Mouse (Mus musculus): ENCODE measurements at regions not wholly inside any gene's neighbourhood (a gene's known extent, or its start where the extent isn't known, plus 50 kb on each side); places are given as distances from the start of the nearest gene placed in this dataset.
A peak's percentile ranks its signal among the peaks of the same experiment; 100 is the strongest.
"Not testable (repeated sequence)": the region's sequence is repeated elsewhere in the genome, so short reads cannot be mapped to it uniquely, and the experiment has no call there.

DNA sequence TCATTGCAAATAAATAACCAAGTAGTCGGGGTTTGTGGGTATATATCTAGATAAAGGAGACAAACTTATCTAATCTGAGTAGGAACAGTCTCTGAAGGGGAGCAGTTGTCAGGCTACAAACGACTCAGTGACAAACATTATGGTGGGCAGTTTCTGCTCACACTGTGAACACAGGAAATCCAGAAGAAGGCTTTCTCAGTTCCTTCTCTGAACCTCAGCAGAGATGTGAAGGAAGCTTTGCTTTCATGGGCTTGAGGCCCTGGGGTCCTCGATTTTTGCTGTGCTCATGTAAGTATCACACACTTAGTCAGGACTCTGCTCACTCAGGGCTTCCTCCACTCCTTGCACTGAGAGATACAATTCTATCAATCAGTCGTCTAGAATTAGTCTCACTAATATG is 994.7 kb upstream of the Foxg1 start:
- no peak for DNase-seq

DNA sequence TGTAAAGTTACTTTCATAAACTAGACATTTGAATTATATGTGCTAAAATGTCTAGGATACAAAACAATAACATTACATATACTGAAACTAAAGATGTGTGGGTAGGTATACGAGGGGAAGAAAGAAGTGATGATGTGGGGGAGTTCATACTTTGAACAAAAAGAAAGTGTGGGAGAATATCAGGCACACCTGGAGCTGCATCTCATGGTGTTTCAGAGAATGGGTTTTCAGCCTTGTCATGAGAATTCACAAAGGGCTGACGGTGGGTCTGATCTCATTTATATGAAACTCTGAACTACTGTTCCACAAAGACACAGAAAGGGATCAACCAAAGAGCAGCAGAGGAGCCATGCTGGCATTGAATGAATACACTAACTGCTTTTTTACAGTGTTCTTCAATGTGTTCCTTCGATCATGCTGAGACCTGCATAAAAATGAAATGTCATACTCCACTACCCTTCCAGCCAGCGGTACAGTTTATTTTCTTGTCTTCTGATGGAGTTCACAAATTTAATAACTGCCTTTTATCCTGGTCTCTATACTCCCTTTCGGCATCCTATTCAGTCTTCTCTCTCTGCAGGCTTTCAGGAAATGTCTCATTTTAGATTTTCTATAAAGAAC is 994.2 kb upstream of the Foxg1 start:
- no peak for DNase-seq

DNA sequence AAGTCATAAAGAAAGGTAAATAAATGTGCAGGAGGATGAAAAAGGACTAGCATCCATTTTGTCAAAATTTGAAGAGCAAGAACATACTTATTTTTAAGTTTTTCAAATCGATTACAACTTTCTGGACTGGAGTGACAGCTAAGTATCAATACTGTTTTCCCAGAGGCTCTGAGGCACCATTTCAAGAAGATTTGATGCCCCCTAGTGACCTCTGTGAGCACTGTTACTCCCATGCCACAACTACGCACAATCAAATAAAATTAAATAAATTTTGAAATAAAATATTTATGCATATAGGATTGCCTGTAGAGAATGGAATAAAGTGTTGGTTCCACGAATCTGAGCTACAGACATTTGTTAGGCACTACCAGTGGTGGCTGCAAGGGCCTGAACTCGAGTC is 991.5 kb upstream of the Foxg1 start:
- no peak for DNase-seq

DNA sequence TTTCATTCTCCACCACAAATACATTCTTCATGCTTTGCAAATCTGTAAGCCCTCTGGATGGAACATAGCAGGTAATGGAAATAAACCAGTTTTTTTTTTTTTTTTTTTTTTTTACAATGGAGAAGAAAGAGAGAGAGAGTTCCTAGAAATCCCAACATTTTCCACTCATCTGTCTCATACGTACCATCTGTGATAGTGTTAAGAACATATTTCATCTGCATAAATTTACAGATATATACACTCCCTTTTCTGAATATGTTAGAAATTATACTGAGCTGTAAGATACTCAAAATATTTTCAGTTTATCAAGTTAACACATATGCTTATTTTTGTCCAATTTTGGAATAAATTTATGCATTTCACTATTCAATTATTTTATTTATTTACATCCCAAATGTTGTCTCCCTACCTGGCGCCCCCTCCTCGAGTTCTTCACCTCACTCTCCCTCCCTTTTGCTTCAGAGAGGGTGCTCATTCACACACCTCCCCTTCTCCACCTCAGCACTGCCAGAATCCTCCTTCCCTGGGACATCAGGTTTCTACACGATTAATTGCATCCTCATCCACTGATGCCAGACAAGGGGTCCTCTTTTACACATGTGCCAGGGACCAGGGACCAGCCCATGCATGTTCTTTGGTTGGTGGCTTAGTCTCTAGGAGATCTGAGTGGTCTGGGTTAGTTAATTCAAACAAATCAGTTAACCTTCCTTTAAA is 943.0 kb upstream of the Foxg1 start:
- no peak for DNase-seq

DNA sequence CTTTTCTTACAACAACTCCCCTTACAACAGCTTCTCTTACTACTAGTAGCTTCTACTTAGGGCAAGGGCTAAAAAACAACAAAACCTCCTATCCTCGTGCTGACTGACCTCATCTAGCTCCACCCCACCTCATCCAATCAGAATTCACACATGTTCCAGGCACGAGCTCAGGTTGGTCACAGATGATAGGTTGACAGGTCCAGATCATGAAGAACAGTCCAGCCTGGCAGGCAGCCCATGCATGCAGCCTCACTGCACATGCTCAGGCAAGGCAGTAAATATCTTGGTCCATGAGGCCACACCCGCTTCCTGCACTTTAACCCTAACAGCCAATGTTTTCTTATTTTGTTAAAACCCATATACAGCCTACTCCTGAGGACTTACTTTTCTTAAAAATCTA is 933.7 kb upstream of the Foxg1 start:
- DNase-seq, result not testable (repeated sequence)

DNA sequence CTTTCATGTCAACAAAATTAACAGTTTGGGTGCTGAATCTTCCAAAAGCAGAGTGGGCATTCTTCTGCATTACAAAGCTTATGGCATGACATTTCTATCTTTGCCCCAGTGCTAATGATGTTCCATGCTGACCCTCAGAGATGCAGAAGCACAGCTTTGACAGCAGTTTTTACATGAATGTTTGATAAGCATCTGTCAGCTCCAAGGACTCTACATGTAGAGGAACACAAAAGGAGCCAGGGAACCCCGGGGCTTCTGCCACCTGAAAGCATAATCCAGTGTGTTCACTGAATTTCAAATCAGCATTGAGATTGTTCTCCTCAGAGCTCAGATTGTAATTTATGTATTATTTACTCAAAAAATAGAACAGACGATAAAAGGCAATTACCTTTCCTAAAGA is 920.1 kb upstream of the Foxg1 start:
- DNase-seq, result no peak

DNA sequence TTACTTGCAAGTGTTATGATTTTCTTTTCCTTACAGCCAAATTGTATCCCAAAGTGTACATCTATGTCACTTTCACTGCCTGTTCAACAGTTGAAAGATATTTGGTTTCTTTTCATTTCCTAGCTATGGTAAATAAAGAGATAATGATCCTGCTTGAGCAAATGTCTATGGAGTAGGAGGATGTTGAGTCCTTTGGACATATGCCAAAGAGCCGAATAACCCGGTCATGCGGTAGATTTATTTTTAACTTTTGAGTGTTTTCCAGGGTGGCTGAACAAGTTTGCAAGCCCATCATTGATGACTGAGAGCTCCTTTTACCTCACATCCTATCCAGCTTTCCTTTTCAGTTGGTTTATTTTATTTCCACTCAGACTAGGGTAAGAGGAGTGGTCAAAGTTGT is 881.7 kb upstream of the Foxg1 start:
- DNase-seq, result no peak

DNA sequence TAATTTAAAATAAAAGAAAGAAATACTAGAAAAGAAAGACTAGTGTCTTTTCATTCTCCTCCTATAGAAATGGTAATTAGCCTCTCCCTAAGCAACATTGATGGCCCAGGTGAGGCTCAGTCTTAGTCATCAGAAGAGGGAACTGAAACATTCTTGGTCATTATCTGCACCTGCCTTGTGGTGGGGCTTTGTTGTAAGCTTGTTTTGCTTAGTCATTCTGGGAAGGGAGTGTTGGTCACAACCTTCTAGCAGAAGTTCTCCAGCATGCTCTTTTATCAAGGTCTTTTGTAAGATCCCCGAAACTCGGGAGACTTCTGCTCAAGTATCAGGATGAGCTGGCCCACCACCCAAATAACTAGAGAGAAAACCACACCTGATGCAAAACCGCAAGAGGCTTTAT is 870.9 kb upstream of the Foxg1 start:
- DNase-seq, result no peak

DNA sequence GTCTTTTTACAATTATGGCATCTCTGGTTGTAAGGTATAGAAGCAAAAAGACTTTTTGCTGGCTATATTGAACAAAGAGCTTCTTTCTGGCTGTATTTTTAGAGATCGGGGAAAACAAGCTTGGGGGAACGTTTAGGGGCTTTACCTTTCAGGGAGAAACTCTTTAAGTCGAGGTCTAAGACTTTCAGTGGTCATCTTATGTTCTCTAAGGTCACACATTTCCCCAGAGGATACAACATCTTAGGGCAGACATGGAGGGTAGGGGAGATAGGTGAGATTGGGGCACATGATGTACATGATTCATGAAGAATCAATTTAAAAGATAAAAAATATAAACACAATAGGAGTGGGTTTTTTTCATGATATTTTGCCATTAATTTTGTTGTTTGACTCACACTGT is 870.2 kb upstream of the Foxg1 start:
- DNase-seq, result no peak

DNA sequence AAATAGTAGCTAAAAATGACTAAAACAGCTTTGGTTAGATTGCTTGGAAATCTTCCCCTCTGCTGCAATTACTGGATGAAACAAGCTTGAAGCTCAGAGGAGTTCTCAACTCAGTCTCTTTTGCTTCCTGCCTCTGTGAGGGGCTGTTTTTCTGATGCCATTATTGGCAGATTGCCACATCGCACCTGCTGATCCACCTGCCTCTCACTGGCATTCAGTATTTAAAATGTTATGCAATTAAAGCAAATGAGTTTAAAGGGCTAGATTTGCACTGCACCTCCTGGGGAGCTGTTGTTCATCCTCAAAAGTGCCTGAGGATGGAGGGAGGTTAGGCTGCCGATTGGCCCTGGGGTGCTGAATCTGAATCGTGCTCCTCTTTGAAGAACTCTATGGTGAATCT is 860.5 kb upstream of the Foxg1 start:
- no peak for DNase-seq

DNA sequence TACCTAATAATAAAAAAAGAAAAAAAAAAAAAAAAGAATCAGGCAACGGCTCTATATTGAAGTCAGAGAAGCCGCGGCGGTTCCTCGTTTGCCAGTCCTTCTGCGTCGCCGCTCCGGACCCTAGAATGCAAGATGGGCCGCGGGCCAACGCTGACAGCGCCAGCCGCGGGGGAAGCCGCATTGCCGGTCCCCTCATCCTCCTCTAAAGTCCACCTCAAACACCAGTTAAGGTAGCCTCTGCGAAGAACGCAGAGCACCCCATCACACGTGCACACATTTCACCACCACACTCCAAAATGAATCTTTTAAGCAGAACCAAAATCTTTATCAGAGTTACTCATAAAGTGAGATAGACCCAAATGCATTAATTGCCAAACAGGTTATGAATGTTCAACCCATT is 822.8 kb upstream of the Foxg1 start:
- DNase-seq, result peak in 1 of 2 experiments; percentile 3

DNA sequence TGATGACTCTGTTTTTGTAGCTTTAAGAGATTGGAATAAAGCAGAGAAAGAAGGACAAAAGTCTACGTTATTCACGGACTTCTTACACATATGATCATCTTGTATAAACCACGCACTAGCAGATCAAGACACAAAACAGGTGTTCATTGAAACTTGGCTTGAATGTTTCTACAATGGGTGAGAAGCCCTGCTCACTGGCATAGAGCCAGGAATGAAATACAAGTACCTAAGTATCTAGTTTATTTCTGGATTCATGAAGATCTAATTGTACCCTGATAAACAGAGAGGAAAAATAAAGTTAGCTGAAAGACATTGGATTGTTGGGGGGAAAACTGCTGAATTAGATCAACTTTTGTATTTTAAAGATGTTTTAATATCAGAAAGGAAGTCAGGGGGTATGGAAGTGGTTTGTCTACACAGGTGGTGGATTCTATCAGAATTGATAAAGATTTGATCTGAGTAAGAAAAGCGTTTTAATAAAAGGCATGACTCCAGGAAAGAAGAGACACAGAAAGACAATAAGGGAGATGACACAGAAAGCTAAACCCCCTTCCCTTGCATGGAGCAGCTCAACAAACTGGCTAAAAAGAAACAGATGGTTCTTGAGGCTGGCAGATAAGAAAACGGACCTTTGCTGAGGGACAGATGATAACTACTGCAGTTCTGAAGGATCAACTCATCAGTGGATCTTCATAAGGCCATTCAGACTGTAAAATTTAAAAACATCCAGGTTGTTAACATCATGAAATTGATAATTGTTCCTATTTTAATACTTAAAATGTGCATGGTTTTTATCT is 777.9 kb upstream of the Foxg1 start:
- DNase-seq, result no peak

DNA sequence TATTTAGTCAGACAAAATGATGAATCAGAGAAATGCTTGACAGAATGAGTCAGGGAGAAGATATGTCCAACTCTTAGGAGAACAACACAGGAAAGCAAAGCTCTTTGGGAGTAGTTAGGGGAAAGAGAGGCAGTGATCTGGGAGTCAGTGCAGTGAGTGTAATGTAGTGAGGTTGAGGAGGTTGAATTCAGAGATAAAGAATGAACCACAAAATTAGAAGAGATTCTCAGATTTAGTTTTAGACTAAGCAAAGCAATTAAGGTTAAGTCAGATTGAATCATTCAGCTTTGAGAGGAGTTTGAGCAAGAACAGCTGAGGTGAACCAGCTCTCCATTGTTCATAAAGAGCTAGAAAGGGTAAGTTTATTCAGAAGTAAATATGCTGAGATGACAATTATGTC is 777.0 kb upstream of the Foxg1 start:
- DNase-seq, result no peak

DNA sequence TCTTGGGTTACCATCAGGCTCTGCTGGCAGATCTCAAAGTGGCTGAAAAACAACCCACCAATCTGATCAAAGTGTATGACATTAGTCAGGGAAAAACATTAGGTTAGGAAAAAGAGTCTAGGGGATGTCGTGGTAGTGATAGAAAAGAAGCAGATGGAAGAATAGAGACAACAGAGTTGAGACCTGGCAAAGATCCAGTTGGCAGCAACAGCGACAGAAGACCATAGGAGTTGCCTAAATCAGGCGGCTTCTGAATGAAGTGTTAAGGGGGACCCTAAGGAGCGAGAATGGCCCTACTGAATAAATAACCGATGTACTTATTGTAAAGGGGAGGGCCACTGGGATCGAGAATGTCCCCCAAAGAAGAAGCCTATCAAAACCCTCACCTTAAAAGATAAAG is 773.1 kb upstream of the Foxg1 start:
- DNase-seq, result no peak

DNA sequence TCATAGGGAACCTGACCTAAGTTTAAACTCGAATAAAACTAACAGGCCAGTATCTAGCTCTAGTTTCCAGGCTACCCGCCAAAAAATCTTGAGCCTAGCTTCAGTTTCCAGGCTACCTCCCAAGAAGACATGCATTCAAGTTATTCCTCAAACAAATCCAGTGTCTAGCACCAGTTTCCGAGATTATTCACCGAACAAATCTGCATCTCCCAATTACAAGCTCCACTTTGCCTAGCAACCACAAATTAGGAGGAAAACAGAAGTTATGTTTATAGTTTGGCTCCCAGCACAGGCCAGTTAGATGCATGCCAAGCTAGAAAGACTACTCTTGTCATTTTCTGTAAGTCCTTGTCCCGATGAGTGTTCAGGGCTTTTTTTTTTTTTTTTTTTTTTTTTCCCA is 770.4 kb upstream of the Foxg1 start:
- DNase-seq, result no peak

DNA sequence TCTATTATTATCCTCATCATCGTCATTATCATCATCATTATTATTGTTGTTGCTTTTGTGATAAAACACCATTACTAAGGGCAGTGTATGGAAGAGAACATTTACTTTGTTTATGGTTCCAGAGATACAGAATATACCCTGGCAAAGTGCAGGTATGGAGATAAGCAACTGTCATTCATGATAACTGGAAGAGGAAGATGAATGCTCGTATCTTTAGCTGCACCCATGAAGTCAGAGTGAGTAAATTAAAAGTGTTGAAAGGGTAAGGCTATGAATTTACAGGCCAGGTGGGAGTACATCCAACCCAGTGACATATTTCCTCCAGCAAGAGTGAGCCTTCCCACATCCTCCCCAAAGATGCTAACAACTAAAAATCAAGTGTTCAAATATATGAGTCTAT is 766.1 kb upstream of the Foxg1 start:
- no peak for DNase-seq

DNA sequence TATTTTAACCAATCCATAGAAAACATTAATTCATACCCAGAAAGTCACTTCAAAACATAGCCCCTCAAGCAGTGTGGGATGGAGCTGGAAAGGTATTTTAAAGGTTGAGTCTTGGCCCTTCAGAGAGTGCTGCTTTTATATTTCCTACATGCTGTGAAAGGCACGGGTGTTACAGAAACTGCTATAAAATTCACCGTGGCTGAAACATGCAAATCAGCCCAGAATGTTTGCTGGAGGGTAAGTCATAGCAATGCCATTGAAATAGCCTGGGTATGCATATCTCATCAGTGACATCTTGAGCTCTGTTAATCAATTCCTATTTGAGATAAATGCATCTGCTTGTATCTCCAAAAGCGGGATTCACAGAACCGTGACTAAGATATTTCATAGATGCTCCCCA is 748.9 kb upstream of the Foxg1 start:
- DNase-seq, result no peak

DNA sequence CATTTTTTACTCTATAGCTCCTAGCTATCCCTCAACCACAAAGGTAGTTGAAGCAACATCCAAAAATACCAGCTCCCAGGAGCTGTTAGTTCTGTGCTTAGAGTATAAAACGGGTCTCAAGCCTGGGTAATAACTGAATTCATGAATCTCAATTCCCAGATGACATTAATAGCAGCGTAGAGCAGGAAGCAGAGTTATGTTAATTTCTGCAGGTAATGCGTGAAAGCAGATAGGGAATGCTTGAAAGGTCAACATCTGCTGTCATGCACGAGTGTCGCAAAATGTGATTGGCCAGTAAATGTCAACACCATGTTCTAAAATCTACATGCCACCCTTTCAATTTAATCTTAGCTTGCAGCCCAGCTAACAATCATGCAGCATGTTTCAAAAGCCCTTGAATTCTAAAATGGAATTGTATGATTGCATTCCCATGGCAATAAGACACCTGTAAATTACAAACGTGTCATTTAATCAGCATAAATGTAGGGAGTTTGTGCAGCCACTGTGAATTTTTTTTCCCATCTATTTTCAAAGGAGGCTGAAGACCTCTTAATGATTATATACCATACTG is 747.7 kb upstream of the Foxg1 start:
- DNase-seq, result no peak

DNA sequence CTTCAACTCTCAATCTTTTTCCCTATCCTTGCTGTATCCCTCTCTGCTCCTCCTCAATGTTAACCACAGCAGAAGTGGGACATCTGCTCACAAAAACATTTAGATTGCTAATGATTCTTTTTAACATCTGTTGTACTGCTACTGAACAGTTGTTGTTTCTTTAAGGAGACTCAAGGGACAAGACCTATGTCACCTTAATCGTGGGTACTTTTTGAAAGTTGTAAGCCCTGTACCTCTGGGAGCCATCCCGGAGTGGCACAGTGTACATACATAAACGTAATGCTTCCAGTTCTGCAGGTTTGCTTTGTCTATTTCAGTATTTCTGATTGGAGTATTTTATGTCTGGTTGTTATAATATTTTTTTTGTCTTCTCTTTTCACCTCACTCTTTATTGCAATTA is 740.5 kb upstream of the Foxg1 start:
- no peak for DNase-seq

DNA sequence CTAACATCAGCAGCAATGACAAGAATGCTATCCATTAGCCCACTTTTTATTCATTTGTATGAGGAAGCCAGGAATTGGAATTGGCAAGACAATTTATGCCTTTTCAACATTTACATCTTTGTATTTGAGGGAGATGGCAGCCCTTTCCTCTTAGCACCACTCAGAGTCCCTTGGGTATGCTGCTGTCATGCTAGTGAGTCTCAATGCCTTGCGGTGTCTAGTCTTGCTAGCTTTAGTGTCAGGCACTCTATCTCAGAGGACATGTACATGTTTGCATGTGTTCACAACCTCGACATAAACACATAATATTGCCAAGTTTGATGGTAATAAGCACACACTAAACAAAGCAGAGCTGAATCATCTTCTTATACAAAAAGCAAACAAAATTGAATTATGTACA is 737.3 kb upstream of the Foxg1 start:
- no peak for DNase-seq

DNA sequence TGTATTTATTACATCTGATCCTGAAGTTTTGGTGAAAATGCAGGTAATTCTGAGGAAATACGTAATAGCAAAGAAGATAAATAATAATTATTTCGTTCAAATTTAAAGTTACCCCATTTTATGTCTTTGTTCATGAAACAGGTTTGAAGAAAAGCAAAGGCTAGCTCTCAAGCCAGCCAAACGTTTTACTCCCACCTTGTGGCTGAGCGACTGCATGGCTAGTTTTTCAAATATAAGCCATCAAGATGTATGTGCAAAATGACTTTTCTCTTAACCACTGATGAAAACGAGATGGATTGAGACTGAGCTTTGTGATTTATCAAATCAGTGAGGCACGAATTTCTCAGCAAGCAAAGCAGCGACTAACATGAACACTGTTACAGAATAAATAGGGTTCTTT is 736.5 kb upstream of the Foxg1 start:
- no peak for DNase-seq

DNA sequence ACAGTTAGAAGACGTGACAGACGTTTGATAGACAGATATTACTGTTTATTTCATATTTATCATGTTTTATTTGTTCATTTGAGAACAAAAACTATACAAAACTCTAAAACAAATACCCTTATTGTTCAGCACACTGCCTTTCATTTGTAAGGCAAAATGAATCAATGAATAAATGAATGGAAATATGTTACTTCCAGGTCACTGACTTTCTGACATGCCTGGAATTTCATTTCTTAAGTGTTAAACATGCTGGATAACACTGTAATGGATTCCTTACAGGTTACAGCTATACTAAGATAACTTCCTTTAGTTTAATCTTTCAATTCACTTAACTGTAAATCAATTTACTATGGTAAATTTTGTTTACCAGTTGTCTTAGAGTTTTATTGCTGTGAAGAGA is 707.3 kb upstream of the Foxg1 start:
- DNase-seq, result no peak

DNA sequence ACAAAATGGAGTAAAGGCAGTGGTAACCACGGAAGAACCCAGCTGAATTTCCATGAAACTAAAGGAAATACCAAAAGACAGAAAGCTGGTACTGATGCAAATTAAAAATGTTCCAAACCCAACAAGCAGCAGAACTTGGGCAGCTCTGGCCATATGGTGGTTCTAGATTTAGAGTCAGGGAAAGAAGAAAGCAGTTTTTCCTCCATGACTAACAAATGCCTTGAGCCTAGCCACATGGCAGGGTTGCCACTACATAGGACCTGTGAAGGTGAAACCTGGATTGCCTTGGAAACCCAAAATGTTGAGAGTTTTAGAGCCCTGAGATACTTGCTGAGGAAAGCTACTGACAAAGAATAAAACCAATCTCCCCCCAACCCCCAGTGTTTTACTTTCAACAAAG is 701.5 kb upstream of the Foxg1 start:
- peak in 1 of 2 experiments; percentile 2 for DNase-seq

DNA sequence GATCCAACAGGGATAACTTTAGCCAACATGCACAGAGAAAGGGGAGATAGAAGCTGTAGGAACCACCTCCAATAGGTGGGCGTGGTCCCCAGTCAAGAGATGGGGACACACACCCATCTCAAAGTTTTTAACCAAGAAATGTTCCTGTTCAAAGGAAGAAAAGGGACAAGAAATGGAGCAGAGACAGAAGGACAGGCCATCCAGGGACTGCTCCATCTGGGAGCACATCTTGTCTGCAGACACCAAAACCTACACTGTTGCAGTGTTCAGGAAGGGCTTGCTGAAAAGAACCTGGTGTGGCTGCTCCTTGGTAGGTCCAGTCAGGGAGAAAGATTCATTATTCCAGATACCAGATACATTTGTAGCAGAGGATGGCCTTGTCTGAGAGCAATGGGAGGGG is 676.5 kb upstream of the Foxg1 start:
- no peak for DNase-seq

Data from layer of hippocampus, postnatal 36 days (tissue).